Comparison of ENCODE assay signal across 28 mouse cellular contexts in genomic region chr2:103328731-103329130, GRCm38 (mm10). TPM values are rescaled to one million over a fixed set of nuclear protein-coding genes. Genes with fewer than 3 reads are reported as not detected.
DNase-seq lines count a peak whose midpoint lies in the region; ATAC-seq lines count a peak whose summit lies in the region.
"Had no signal": no experiment of that assay in that cellular context is flagged by ENCODE, and none has a peak within 500 bp of the region (broad histone marks: within the 10 kb centered on the region; RNA-seq: fewer than 3 reads in every experiment).

No protein-coding gene starts in this region.

- H3K9ac ChIP-seq in liver, embryonic 12.5 days, result no peak overlapping the region
- H3K9ac ChIP-seq in liver, embryonic 13.5 days, result no peak overlapping the region
- no peak overlapping the region for H3K9ac ChIP-seq in liver, embryonic 16.5 days (ENCODE audit: low read depth, low read length)
- H3K9ac ChIP-seq: forebrain, embryonic 13.5 days; heart, embryonic 12.5 days; heart, embryonic 15.5 days; hindbrain, embryonic 13.5 days had no signal

- no peaks in the 10 kb centered on the region for H3K9me3 ChIP-seq in liver, embryonic 12.5 days (replicated peaks)
- no peaks in the 10 kb centered on the region for H3K9me3 ChIP-seq in liver, embryonic 13.5 days (replicated peaks)
- no peaks in the 10 kb centered on the region for H3K9me3 ChIP-seq in liver, embryonic 16.5 days (replicated peaks; ENCODE audit: control insufficient read depth, low read length)
- H3K9me3 ChIP-seq: forebrain, embryonic 10.5 days; forebrain, embryonic 13.5 days; heart, embryonic 12.5 days; heart, embryonic 15.5 days; hindbrain, embryonic 10.5 days; hindbrain, embryonic 13.5 days had no signal

- 64% methylated on average over 4 of the region's 4 CpGs for WGBS in liver, embryonic 12.5 days (ENCODE audit: insufficient replicate concordance)
- WGBS in liver, embryonic 13.5 days (ENCODE audit: insufficient replicate concordance), result 65% methylated on average over 4 of the region's 4 CpGs
- 67% methylated on average over 4 of the region's 4 CpGs for WGBS in liver, embryonic 16.5 days (ENCODE audit: insufficient replicate concordance)

- no peaks in the 10 kb centered on the region for H3K27me3 ChIP-seq in liver, embryonic 12.5 days (replicated peaks)
- no peaks in the 10 kb centered on the region for H3K27me3 ChIP-seq in liver, embryonic 13.5 days
- H3K27me3 ChIP-seq in liver, embryonic 16.5 days (ENCODE audit: control insufficient read depth, insufficient read depth, low read depth, low read length), result no peaks in the 10 kb centered on the region
- H3K27me3 ChIP-seq: forebrain, embryonic 13.5 days; hindbrain, embryonic 13.5 days had no signal

- no peak overlapping the region for H3K4me2 ChIP-seq in liver, embryonic 12.5 days
- H3K4me2 ChIP-seq in liver, embryonic 13.5 days, result no peak overlapping the region
- no peak overlapping the region for H3K4me2 ChIP-seq in liver, embryonic 16.5 days (ENCODE audit: low read depth, low read length)
- H3K4me2 ChIP-seq: forebrain, embryonic 13.5 days; heart, embryonic 12.5 days; heart, embryonic 15.5 days; hindbrain, embryonic 13.5 days had no signal

- H3K4me3 ChIP-seq in liver, embryonic 12.5 days, result no peak overlapping the region
- H3K4me3 ChIP-seq in liver, embryonic 13.5 days (replicated peaks), result no peak overlapping the region
- no peak overlapping the region for H3K4me3 ChIP-seq in liver, embryonic 16.5 days (ENCODE audit: low read depth, low read length)
- H3K4me3 ChIP-seq: forebrain, embryonic 10.5 days; forebrain, embryonic 13.5 days; heart, embryonic 12.5 days; heart, embryonic 15.5 days; hindbrain, embryonic 10.5 days; hindbrain, embryonic 13.5 days had no signal

- peaks cover 41% of the 10 kb centered on the region for H3K4me1 ChIP-seq in liver, embryonic 12.5 days
- peaks cover 39% of the 10 kb centered on the region for H3K4me1 ChIP-seq in liver, embryonic 13.5 days (replicated peaks)
- peaks cover 13% of the 10 kb centered on the region for H3K4me1 ChIP-seq in liver, embryonic 16.5 days (ENCODE audit: control insufficient read depth, low read depth, low read length)
- H3K4me1 ChIP-seq: forebrain, embryonic 13.5 days; hindbrain, embryonic 10.5 days; hindbrain, embryonic 13.5 days had no signal

- H3K36me3 ChIP-seq in liver, embryonic 12.5 days, result no peaks in the 10 kb centered on the region
- no peaks in the 10 kb centered on the region for H3K36me3 ChIP-seq in liver, embryonic 13.5 days
- no peaks in the 10 kb centered on the region for H3K36me3 ChIP-seq in liver, embryonic 16.5 days (ENCODE audit: control insufficient read depth, insufficient read depth)
- H3K36me3 ChIP-seq: forebrain, embryonic 10.5 days; heart, embryonic 12.5 days; heart, embryonic 15.5 days; hindbrain, embryonic 10.5 days; hindbrain, embryonic 13.5 days had no signal

- H3K27ac ChIP-seq in liver, embryonic 12.5 days, result no peak overlapping the region
- no peak overlapping the region for H3K27ac ChIP-seq in liver, embryonic 13.5 days
- H3K27ac ChIP-seq in liver, embryonic 16.5 days (ENCODE audit: low read length), result no peak overlapping the region
- H3K27ac ChIP-seq: forebrain, embryonic 10.5 days; forebrain, embryonic 13.5 days; heart, embryonic 15.5 days; hindbrain, embryonic 10.5 days; hindbrain, embryonic 13.5 days had no signal

- no peak for DNase-seq in liver
- no peak for DNase-seq in liver, embryonic 13.5 days
- DNase-seq in yolk sac, embryonic 10.5 days (ENCODE audit: low spot score), result peak; percentile 29
- no peak for DNase-seq in left cerebral cortex, adult 8-10 months (ENCODE audit: low spot score in 2 of 2)
- no peak for DNase-seq in layer of hippocampus, adult 18-20 months (ENCODE audit: low spot score in 2 of 2)
- DNase-seq: adrenal gland, adult 8-10 months; adrenal gland, postnatal 25 days; cerebellum, adult 18-20 months; cerebellum, adult 9-10 months; cerebellum, postnatal 14 days; gastrocnemius, postnatal 10 days; gastrocnemius, postnatal 36 days; heart, postnatal 10 days; heart, postnatal 36 days had no signal

- peak; percentile 64 for ATAC-seq in liver, embryonic 12.5 days
- peak; percentile 63 for ATAC-seq in liver, embryonic 13.5 days (ENCODE audit: low read depth)
- ATAC-seq in liver, embryonic 16.5 days (ENCODE audit: low read depth), result peak; percentile 41
- ATAC-seq: activated CD4-positive, CD25-positive, alpha-beta regulatory T cell, adult 4 months; CD4-positive, CD25-positive, alpha-beta regulatory T cell, adult 4 months; forebrain, embryonic 13.5 days; forebrain, embryonic 16.5 days; hindbrain, embryonic 16.5 days had no signal

RNA-seq across cellular contexts. Expression of gene Ehf, which starts 25.7 kb away (rescaled TPM):
- 0.16 and 0.23 TPM in 2 replicates for polyA plus RNA-seq in liver, embryonic 12.5 days (2016; fragmentation: Nextera tagmentation; extraction: Ambion mirVana)
- polyA plus RNA-seq in liver, embryonic 13.5 days (2015; fragmentation: Nextera tagmentation; extraction: Ambion mirVana), result 0.08 and 0.19 TPM in 2 replicates
- polyA plus RNA-seq in liver, embryonic 16.5 days (2015; fragmentation: Nextera tagmentation; extraction: Ambion mirVana), result 0.12 and 0.34 TPM in 2 replicates
- not detected for total RNA-seq in left cerebral cortex, adult 8-10 months (2022)
- total RNA-seq in layer of hippocampus, adult 18-20 months (2021), result not detected
- total RNA-seq: gastrocnemius, postnatal 10 days; granulocyte monocyte progenitor cell, adult 5-6 weeks; heart, postnatal 36 days had no signal
- polyA plus RNA-seq: activated CD4-positive, CD25-positive, alpha-beta regulatory T cell, adult 4 months; C2C12; forebrain, embryonic 10.5 days; heart, embryonic 12.5 days had no signal
